ENCODE assay signal across 8 mouse cellular contexts in the genomic region with DNA sequence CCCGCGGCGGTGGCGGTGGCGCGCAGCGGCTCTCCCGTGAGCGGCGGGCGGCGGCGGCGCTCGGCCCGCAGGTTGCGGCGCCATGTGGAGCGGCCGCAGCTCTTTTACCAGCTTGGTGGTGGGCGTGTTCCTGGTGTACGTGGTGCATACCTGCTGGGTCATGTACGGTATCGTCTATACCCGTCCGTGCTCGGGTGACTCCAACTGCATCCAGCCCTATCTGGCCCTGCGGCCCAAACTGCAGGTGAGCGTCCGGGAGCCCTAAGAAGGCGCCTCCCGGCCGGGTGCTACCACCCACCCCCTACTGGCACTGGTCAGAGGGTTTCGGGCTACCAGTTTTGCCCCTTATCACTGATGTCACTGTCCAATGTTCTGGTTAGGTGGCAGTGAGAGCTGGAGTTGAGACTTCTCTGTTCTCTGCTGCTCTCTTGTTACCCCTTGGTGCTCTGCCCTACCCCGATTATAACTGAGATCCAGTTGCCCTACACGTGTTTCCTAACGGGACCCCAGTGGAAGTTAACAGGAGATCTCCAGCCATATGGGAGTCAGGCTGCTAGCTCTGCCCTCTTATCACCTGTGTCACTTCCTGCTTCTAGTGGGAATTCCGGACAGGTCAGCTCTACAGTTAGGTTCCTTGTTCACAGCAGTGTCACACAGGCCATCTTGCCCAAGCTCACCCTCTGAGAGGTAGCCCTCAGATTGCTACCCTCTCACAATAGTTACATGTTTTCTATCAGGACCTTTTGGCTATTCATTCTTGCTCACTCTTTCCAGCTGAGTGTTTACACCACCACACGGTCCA. TPM values are rescaled to one million over a fixed set of nuclear protein-coding genes. Genes with fewer than 3 reads are reported as not detected.
DNase-seq lines count a peak whose midpoint lies in the region; ATAC-seq lines count a peak whose summit lies in the region.

No protein-coding gene starts in this region.

- peak; percentile 76 for ATAC-seq in neural tube, embryonic 11.5 days (ENCODE audit: insufficient read depth, low FRiP score, low TSS enrichment)
- peak; percentile 12 to 15; a peak in 2 of 4 replicates for ATAC-seq in hematopoietic stem cell, adult 5-6 weeks (replicated peaks in 1 of 2; ENCODE audit: insufficient read depth in 1 of 2, low FRiP score in 2 of 2, low TSS enrichment in 1 of 2, low read depth in 1 of 2, poor library complexity in 2 of 2, severe bottlenecking in 2 of 2)

- peaks cover 3% of the 10 kb centered on the region for H3K4me1 ChIP-seq in neural tube, embryonic 11.5 days (ENCODE audit: control insufficient read depth, insufficient read depth, low read length)

- peak overlapping the region; percentile 66 for H3K9ac ChIP-seq in neural tube, embryonic 11.5 days (ENCODE audit: low read length)

- H3K4me3 ChIP-seq in neural tube, embryonic 11.5 days (ENCODE audit: low read depth, low read length), result peak overlapping the region; percentile 68

- peaks cover 4% of the 10 kb centered on the region; the same call in 1 of the 2 replicates for H3K36me3 ChIP-seq in neural tube, embryonic 11.5 days (ENCODE audit: control insufficient read depth, insufficient read depth, low read length)

- H3K4me2 ChIP-seq in neural tube, embryonic 11.5 days (ENCODE audit: low read depth), result peak overlapping the region; percentile 84

- WGBS in neural tube, embryonic 11.5 days, result 4% methylated on average over 39 of the region's 39 CpGs

- H3K9me3 ChIP-seq in neural tube, embryonic 11.5 days (ENCODE audit: control insufficient read depth, low read length), result no peaks in the 10 kb centered on the region

- H3K27me3 ChIP-seq in neural tube, embryonic 11.5 days (ENCODE audit: control insufficient read depth, insufficient read depth, low read length), result no peaks in the 10 kb centered on the region

- no peak overlapping the region for H3K27ac ChIP-seq in neural tube, embryonic 11.5 days (ENCODE audit: low read depth, low read length)

- DNase-seq in adrenal gland, postnatal 25 days, result peak; percentile 10
- DNase-seq in adrenal gland, adult 18-20 months (ENCODE audit: low spot score in 2 of 2), result no peak
- peak; percentile 31 for DNase-seq in neural tube, embryonic 11.5 days (ENCODE audit: low spot score)
- no peak for DNase-seq in neural tube, embryonic 10.5 days (ENCODE audit: extremely low spot score, low spot score)
- peak; percentile 4 for DNase-seq in lung, postnatal 36 days
- DNase-seq in ovary, postnatal 10 days (ENCODE audit: low spot score), result no peak
- DNase-seq in layer of hippocampus, adult 18-20 months (ENCODE audit: low spot score in 2 of 2), result no peak

RNA-seq across cellular contexts. Expression of a gene that starts 0.6 kb away (rescaled TPM):
- total RNA-seq in adrenal gland, postnatal 25 days (2021), result 151 and 160 TPM in 2 replicates
- total RNA-seq in adrenal gland, adult 18-20 months (2021), result 100 to 1,000 TPM; 131 to 160 TPM
- 128 and 131 TPM in 2 replicates for polyA plus RNA-seq in neural tube, embryonic 11.5 days (2014; fragmentation: Nextera tagmentation; extraction: Ambion mirVana)
- total RNA-seq in hematopoietic stem cell, adult 5-6 weeks (2017), result 52.8 and 81.4 TPM in 2 replicates
- 100 to 1,000 TPM; 118 to 123 TPM for total RNA-seq in layer of hippocampus, adult 18-20 months (2021)

RNA-seq across cellular contexts. Expression of a gene that starts 22.4 kb away (rescaled TPM):
- total RNA-seq in adrenal gland, postnatal 25 days (2021), result 9.4 and 10.6 TPM in 2 replicates
- 1 to 10 TPM; 3.7 to 5.9 TPM for total RNA-seq in adrenal gland, adult 18-20 months (2021)
- 3.3 and 3.7 TPM in 2 replicates for polyA plus RNA-seq in neural tube, embryonic 11.5 days (2014; fragmentation: Nextera tagmentation; extraction: Ambion mirVana)
- total RNA-seq in hematopoietic stem cell, adult 5-6 weeks (2017), result 3.4 and 3.6 TPM in 2 replicates
- total RNA-seq in layer of hippocampus, adult 18-20 months (2021), result 1 to 10 TPM; 2.4 to 3.6 TPM

Comparison
In these comparisons a context has a peak if more than half of its experiments do, and no peak if none do; other contexts are left out.
1. DNase-seq: peak in adrenal gland, postnatal 25 days (single experiment), neural tube, embryonic 11.5 days (single experiment) and lung, postnatal 36 days (single experiment); none in adrenal gland, adult 18-20 months (0 of 2), neural tube, embryonic 10.5 days (single experiment), ovary, postnatal 10 days (single experiment) and layer of hippocampus, adult 18-20 months (0 of 2).